Mouse (Mus musculus): Measurements from ENCODE around the gene Eml6. TPM values are rescaled to one million over a fixed set of nuclear protein-coding genes. Genes with fewer than 3 reads are reported as not detected.

Eml6 gene
- total RNA-seq, 2 experiments from 2014 or later, result 32.4 to 33.9 TPM

DNA sequence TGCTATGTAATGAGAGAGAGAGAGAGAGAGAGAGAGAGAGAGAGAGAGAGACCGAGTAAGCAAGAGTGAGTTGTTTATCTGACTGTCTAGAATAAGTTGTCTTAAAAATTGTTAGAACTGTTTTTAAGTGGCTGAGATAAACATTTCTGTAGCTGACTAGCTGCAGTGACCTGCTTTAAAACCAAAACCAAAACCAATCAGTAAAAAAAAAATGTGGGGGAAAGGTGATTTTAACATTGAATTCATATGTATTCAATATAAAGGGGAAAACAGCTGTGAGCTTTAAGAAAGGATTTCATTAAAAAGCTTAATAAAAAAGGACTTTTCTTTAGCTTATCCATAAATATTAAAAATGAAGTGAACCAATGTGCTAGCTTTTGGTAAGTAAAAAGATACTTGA is 306.2 kb downstream of the Eml6 start:
- intact Hi-C loops (cut with DNase I), result loop anchor here (5.0 kb wide), 1 partner anchor 163 kb away; no protein-coding TSS in a partner anchor
- DNase-seq (ENCODE audit: extremely low spot score in 1 of 2, low spot score in 2 of 2), result no peak

DNA sequence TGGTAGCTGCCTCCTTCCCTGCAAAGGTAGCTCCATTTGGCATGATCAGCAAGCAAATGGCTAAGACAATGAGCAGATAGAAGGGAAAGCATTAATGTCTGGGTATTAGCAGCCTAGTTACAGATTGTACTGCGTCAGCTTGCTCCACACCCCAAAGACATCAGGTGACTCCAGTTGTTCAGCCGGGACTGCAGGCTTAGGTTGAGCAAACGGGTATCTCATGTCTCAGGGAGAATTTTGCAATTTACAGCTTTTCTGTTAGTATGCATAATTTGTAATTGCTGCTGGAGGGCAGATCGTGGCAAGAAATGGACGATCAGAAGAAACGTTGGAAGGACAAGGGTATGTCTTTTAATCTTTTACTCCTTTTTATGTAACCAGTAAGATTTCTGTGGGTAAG is 307.3 kb downstream of the Eml6 start:
- intact Hi-C loops (cut with DNase I), result loop anchor here (5.0 kb wide), 1 partner anchor 164 kb away; no protein-coding TSS in a partner anchor
- DNase-seq (ENCODE audit: extremely low spot score in 1 of 2, low spot score in 2 of 2), result no peak

DNA sequence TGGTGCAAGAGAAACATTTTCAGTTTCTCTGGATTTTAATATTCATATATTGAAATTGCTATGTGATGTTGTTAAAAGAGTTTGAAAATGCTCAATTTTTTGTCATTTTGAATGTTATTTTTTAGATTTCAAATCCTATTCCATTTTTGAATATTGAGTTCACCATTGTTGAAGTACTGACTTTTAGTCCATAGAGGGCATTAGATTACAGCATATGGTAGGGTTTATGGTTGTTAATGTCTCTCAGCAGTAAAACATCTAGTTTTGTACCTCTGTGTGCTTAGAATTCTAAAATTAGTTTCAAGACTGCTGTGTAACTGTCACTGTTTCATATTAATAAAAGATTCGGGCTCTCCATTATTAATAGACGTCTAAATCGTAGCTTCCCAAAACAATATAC is 310.3 kb downstream of the Eml6 start:
- no peak for DNase-seq (ENCODE audit: extremely low spot score in 1 of 2, low spot score in 2 of 2)
- intact Hi-C loops (cut with DNase I), result loop anchor here (5.0 kb wide), 1 partner anchor 167 kb away; no protein-coding TSS in a partner anchor

- peak in 1 of 2 experiments; percentile 20 for DNase-seq (ENCODE audit: extremely low spot score in 1 of 2, low spot score in 2 of 2)
- intact Hi-C loops (cut with DNase I), result loop anchor here (5.0 kb wide), 2 partner anchors 167 to 168 kb away; partner anchors contain the start of genes Clhc1 and Rps27a
These were observed 311.0 kb downstream of the Eml6 start for GRCm38 (mm10) chr11:29714789-29715188.

DNA sequence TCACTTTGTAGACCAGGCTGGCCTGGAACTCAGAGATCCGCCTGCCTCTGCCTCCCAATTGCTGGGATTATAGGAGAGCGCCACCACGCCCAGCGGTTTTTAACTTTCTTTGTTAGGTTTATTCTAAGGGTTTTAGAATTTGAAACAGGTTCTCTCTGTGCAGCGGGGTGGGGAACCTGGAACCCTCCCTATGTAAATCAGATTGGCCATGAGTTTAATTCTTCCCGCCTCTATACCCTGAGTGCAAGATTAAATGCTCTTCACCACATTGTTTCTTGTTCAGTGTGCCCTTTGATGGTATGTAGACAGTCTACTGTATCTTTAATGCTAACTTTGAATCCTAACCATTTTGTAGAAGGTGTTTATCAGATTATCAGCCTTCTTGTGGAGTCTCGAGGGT is 311.7 kb downstream of the Eml6 start:
- intact Hi-C loops (cut with DNase I), result loop anchor here (5.0 kb wide), 1 partner anchor 167 kb away; the partner anchor contains the start of genes Clhc1 and Rps27a
- DNase-seq (ENCODE audit: extremely low spot score in 1 of 2, low spot score in 2 of 2), result no peak

DNA sequence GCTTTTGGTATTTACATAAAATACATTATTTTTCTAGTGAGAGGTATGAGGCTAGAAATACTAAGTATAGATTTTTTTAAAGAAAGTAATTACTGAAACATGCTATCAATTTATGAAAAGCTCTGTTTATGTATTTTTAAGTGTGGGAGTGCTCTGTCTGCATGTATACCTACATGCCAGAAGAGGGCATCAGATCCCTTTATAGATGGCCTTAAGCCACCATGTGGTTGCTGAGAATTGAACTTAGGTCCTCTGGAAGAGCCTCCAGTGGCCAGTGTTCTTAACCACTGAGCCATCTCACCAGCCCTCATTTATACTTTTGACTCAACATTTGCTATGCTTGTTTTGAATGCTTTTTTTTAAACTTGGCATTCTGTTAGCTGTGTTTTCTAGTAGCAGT is 316.3 kb downstream of the Eml6 start:
- no peak for DNase-seq (ENCODE audit: extremely low spot score in 1 of 2, low spot score in 2 of 2)
- intact Hi-C loops (cut with DNase I), result loop anchor here (5.0 kb wide), 1 partner anchor 398 kb away; no protein-coding TSS in a partner anchor

GRCm38 (mm10) chr11:29706845-29707244 is 319.0 kb downstream of the Eml6 start:
- no peak for DNase-seq (ENCODE audit: extremely low spot score in 1 of 2, low spot score in 2 of 2)
- intact Hi-C loops (cut with DNase I), result loop anchor here (5.0 kb wide), 1 partner anchor 400 kb away; no protein-coding TSS in a partner anchor

- intact Hi-C loops (cut with DNase I), result loop anchor here (5.0 kb wide), 1 partner anchor 402 kb away; no protein-coding TSS in a partner anchor
- no peak for DNase-seq (ENCODE audit: extremely low spot score in 1 of 2, low spot score in 2 of 2)
These were observed 320.6 kb downstream of the Eml6 start for GRCm38 (mm10) chr11:29705263-29705662.

GRCm38 (mm10) chr11:29702721-29703120 is 323.1 kb downstream of the Eml6 start:
- intact Hi-C loops (cut with DNase I), result no loop called here
- DNase-seq (ENCODE audit: extremely low spot score in 1 of 2, low spot score in 2 of 2), result no peak

DNA sequence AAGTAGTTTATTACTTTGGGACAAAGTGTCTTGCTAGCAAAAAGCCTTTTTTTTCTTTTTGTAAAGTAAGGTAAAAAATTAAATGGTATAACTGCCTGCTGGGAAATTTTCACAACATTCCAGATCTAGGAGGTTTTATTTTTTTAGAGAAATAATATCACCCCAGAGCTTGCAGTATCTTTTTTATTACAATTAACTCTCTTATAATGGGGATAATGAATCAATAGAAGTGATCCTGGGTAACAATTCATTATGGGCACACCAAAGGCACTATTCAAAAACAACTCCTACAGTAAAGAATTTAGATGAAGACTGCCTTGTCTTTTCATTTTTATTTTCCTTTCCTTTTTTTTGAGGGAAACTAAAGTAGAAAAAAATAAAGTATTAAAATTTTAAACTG is 331.1 kb downstream of the Eml6 start:
- intact Hi-C loops (cut with DNase I), result loop anchor here (10.0 kb wide), 1 partner anchor 120 kb away; no protein-coding TSS in a partner anchor
- no peak for DNase-seq (ENCODE audit: extremely low spot score in 1 of 2, low spot score in 2 of 2)

GRCm38 (mm10) chr11:29693576-29694410 is 332.0 kb downstream of the Eml6 start:
- intact Hi-C loops (cut with DNase I), result loop anchor here (1.0 to 10.0 kb wide), 2 partner anchors 119 to 146 kb away; partner anchors contain the start of gene Clhc1
- peak; percentile 83 to 91 for DNase-seq (ENCODE audit: extremely low spot score in 1 of 2, low spot score in 2 of 2)

Other genes with a start within 250 kb of the Eml6 start
- gene 4931440F15Rik, start 200.4 kb downstream of the Eml6 start, total RNA-seq (2021), result 1 to 10 TPM; 2.3 to 2.8 TPM
- 100 to 1,000 TPM; 780 to 786 TPM for gene Sptbn1, start 242.1 kb upstream of the Eml6 start, total RNA-seq (2021)

Data from left cerebral cortex, postnatal 10 days (tissue).